8 mouse cellular contexts compared by ENCODE assay signal in genomic region chr6:83166243-83166630, GRCm38 (mm10). TPM values are rescaled to one million over a fixed set of nuclear protein-coding genes. Genes with fewer than 3 reads are reported as not detected.
DNase-seq lines count a peak whose midpoint lies in the region; ATAC-seq lines count a peak whose summit lies in the region.

No protein-coding gene starts in this region.

- peak overlapping the region; percentile 99 for H3K27ac ChIP-seq in heart, embryonic 10.5 days
- H3K27ac ChIP-seq in embryonic facial prominence, embryonic 13.5 days: peak overlapping the region; percentile 82
- peak overlapping the region; percentile 80; the same call in 1 of the 2 replicates for H3K27ac ChIP-seq in limb, embryonic 13.5 days

- H3K4me2 ChIP-seq in embryonic facial prominence, embryonic 13.5 days: peak overlapping the region; percentile 78
- H3K4me2 ChIP-seq in limb, embryonic 13.5 days (replicated peaks): peak overlapping the region; percentile 84

- H3K36me3 ChIP-seq in heart, embryonic 10.5 days: no peaks in the 10 kb centered on the region
- H3K36me3 ChIP-seq in embryonic facial prominence, embryonic 13.5 days: no peaks in the 10 kb centered on the region
- H3K36me3 ChIP-seq in limb, embryonic 13.5 days: no peaks in the 10 kb centered on the region

- H3K4me3 ChIP-seq in heart, embryonic 10.5 days: peak overlapping the region; percentile 95
- peak overlapping the region; percentile 84 for H3K4me3 ChIP-seq in embryonic facial prominence, embryonic 13.5 days
- H3K4me3 ChIP-seq in limb, embryonic 13.5 days: peak overlapping the region; percentile 78

- 1% methylated on average over 12 of the region's 12 CpGs for WGBS in heart, embryonic 10.5 days
- under 1% methylated on average over 12 of the region's 12 CpGs for WGBS in embryonic facial prominence, embryonic 13.5 days
- under 1% methylated on average over 12 of the region's 12 CpGs for WGBS in limb, embryonic 13.5 days

- no peak for DNase-seq in heart, embryonic 10.5 days (ENCODE audit: low spot score)
- no peak for DNase-seq in heart, adult 8-10 months (ENCODE audit: low spot score)
- peak; percentile 56 for DNase-seq in CD4-positive helper T cell, adult 2 months (ENCODE audit: low read depth, low spot score)
- no peak for DNase-seq in adrenal gland, postnatal 4 days (ENCODE audit: low spot score in 2 of 2)

- peak overlapping the region; percentile 91 for H3K9ac ChIP-seq in embryonic facial prominence, embryonic 13.5 days
- peak overlapping the region; percentile 87 for H3K9ac ChIP-seq in limb, embryonic 13.5 days

- peaks cover 34% of the 10 kb centered on the region for H3K4me1 ChIP-seq in heart, embryonic 10.5 days
- H3K4me1 ChIP-seq in embryonic facial prominence, embryonic 13.5 days: peaks cover 31% of the 10 kb centered on the region
- peaks cover 50% of the 10 kb centered on the region for H3K4me1 ChIP-seq in limb, embryonic 13.5 days

- ATAC-seq in embryonic facial prominence, embryonic 13.5 days (ENCODE audit: insufficient number of reproducible peaks, insufficient read depth, low FRiP score, low TSS enrichment, low read depth): no peak
- ATAC-seq in limb, embryonic 13.5 days (ENCODE audit: low FRiP score, low read depth): peak; percentile 34
- ATAC-seq in neutrophil, adult 5-6 weeks (ENCODE audit: extremely low read depth, insufficient number of reproducible peaks, low FRiP score, poor library complexity, severe bottlenecking): 0 out of 2 replicates have a peak, but pooled peaks have one; percentile 17
- ATAC-seq in activated CD4-positive, CD25-positive, alpha-beta regulatory T cell, adult 4 months: no peak

- H3K27me3 ChIP-seq in heart, embryonic 10.5 days (ENCODE audit: insufficient read depth, poor library complexity, severe bottlenecking): peaks cover 17% of the 10 kb centered on the region
- peaks cover 18% of the 10 kb centered on the region for H3K27me3 ChIP-seq in embryonic facial prominence, embryonic 13.5 days
- peaks cover 17% of the 10 kb centered on the region for H3K27me3 ChIP-seq in limb, embryonic 13.5 days

- no peaks in the 10 kb centered on the region for H3K9me3 ChIP-seq in heart, embryonic 10.5 days
- H3K9me3 ChIP-seq in embryonic facial prominence, embryonic 13.5 days: no peaks in the 10 kb centered on the region
- H3K9me3 ChIP-seq in limb, embryonic 13.5 days: no peaks in the 10 kb centered on the region

RNA-seq across cellular contexts. Expression of gene Dctn1, which starts 0.5 kb away (rescaled TPM):
- polyA plus RNA-seq in heart, embryonic 10.5 days (2016; fragmentation: Nextera tagmentation; extraction: Ambion mirVana): 83.2 and 93.0 TPM in 2 replicates
- total RNA-seq in heart, adult 8-10 months (2022): 100 to 1,000 TPM; 120 to 137 (median 134) TPM
- polyA plus RNA-seq in embryonic facial prominence, embryonic 13.5 days (2015; fragmentation: Nextera tagmentation; extraction: Ambion mirVana): 87.7 and 90.0 TPM in 2 replicates
- 88.9 and 90.3 TPM in 2 replicates for polyA plus RNA-seq in limb, embryonic 13.5 days (2015; fragmentation: Nextera tagmentation; extraction: Ambion mirVana)
- 80.4 and 83.4 TPM in 2 replicates for total RNA-seq in neutrophil, adult 5-6 weeks (2017)
- 100 to 1,000 TPM; 156 to 176 TPM for total RNA-seq in adrenal gland, postnatal 4 days (2021)
- polyA plus RNA-seq in activated CD4-positive, CD25-positive, alpha-beta regulatory T cell, adult 4 months (2017; shearing (Covaris generic)): 10 to 100 TPM; 12.7 to 24.6 TPM

RNA-seq across cellular contexts. Expression of gene 1700003E16Rik, which starts 10.0 kb away (rescaled TPM):
- 0.23 and 0.50 TPM in 2 replicates for polyA plus RNA-seq in heart, embryonic 10.5 days (2016; fragmentation: Nextera tagmentation; extraction: Ambion mirVana)
- under 1 TPM; 0.16 to 0.41 (median 0.18) TPM for total RNA-seq in heart, adult 8-10 months (2022)
- 2.0 and 2.8 TPM in 2 replicates for polyA plus RNA-seq in embryonic facial prominence, embryonic 13.5 days (2015; fragmentation: Nextera tagmentation; extraction: Ambion mirVana)
- polyA plus RNA-seq in limb, embryonic 13.5 days (2015; fragmentation: Nextera tagmentation; extraction: Ambion mirVana): 3.7 and 3.8 TPM in 2 replicates
- total RNA-seq in neutrophil, adult 5-6 weeks (2017): not detected in 2 replicates
- under 1 TPM; 0.40 to 0.53 TPM for total RNA-seq in adrenal gland, postnatal 4 days (2021)
- polyA plus RNA-seq in activated CD4-positive, CD25-positive, alpha-beta regulatory T cell, adult 4 months (2017; shearing (Covaris generic)): not detected

RNA-seq across cellular contexts. Expression of gene Wdr54, which starts 10.0 kb away (rescaled TPM):
- 6.9 and 7.3 TPM in 2 replicates for polyA plus RNA-seq in heart, embryonic 10.5 days (2016; fragmentation: Nextera tagmentation; extraction: Ambion mirVana)
- total RNA-seq in heart, adult 8-10 months (2022): 1 to 10 TPM; 2.1 to 2.6 (median 2.4) TPM
- polyA plus RNA-seq in embryonic facial prominence, embryonic 13.5 days (2015; fragmentation: Nextera tagmentation; extraction: Ambion mirVana): 7.1 and 7.9 TPM in 2 replicates
- 6.9 and 7.4 TPM in 2 replicates for polyA plus RNA-seq in limb, embryonic 13.5 days (2015; fragmentation: Nextera tagmentation; extraction: Ambion mirVana)
- total RNA-seq in neutrophil, adult 5-6 weeks (2017): 0.49 TPM in 1 of 2 replicates, not detected in the other
- 1 to 10 TPM; 3.5 to 3.6 TPM for total RNA-seq in adrenal gland, postnatal 4 days (2021)
- under 1 TPM in 1 of 2 experiments, not detected in 1; 0.73 TPM for polyA plus RNA-seq in activated CD4-positive, CD25-positive, alpha-beta regulatory T cell, adult 4 months (2017; shearing (Covaris generic))

RNA-seq across cellular contexts. Expression of gene Rtkn, which starts 31.0 kb away (rescaled TPM):
- polyA plus RNA-seq in heart, embryonic 10.5 days (2016; fragmentation: Nextera tagmentation; extraction: Ambion mirVana): 18.4 and 24.4 TPM in 2 replicates
- 1 to 10 TPM; 4.8 to 5.4 (median 5.3) TPM for total RNA-seq in heart, adult 8-10 months (2022)
- 46.7 and 51.8 TPM in 2 replicates for polyA plus RNA-seq in embryonic facial prominence, embryonic 13.5 days (2015; fragmentation: Nextera tagmentation; extraction: Ambion mirVana)
- 64.7 and 74.1 TPM in 2 replicates for polyA plus RNA-seq in limb, embryonic 13.5 days (2015; fragmentation: Nextera tagmentation; extraction: Ambion mirVana)
- not detected in 2 replicates for total RNA-seq in neutrophil, adult 5-6 weeks (2017)
- total RNA-seq in adrenal gland, postnatal 4 days (2021): 10 to 100 TPM; 36.8 to 40.3 TPM
- polyA plus RNA-seq in activated CD4-positive, CD25-positive, alpha-beta regulatory T cell, adult 4 months (2017; shearing (Covaris generic)): not detected

RNA-seq across cellular contexts. Expression of gene Ino80b, which starts 41.0 kb away (rescaled TPM):
- 11.4 and 16.1 TPM in 2 replicates for polyA plus RNA-seq in heart, embryonic 10.5 days (2016; fragmentation: Nextera tagmentation; extraction: Ambion mirVana)
- total RNA-seq in heart, adult 8-10 months (2022): 10 to 100 TPM; 11.3 to 19.5 (median 15.3) TPM
- polyA plus RNA-seq in embryonic facial prominence, embryonic 13.5 days (2015; fragmentation: Nextera tagmentation; extraction: Ambion mirVana): 13.2 and 13.9 TPM in 2 replicates
- 12.4 and 12.8 TPM in 2 replicates for polyA plus RNA-seq in limb, embryonic 13.5 days (2015; fragmentation: Nextera tagmentation; extraction: Ambion mirVana)
- 52.8 and 57.5 TPM in 2 replicates for total RNA-seq in neutrophil, adult 5-6 weeks (2017)
- total RNA-seq in adrenal gland, postnatal 4 days (2021): 10 to 100 TPM; 29.0 to 31.7 TPM
- 1 to 10 TPM; 1.3 to 2.4 TPM for polyA plus RNA-seq in activated CD4-positive, CD25-positive, alpha-beta regulatory T cell, adult 4 months (2017; shearing (Covaris generic))

Comparison
In these comparisons a context has a peak if more than half of its experiments do, and no peak if none do; other contexts are left out.
1. ATAC-seq: peak in limb, embryonic 13.5 days (single experiment) and neutrophil, adult 5-6 weeks (single experiment); none in embryonic facial prominence, embryonic 13.5 days (single experiment) and activated CD4-positive, CD25-positive, alpha-beta regulatory T cell, adult 4 months (single experiment).
2. Peak in every context shown above with its lines, with median percentiles within 50 percentile points of each other: H3K27ac ChIP-seq and H3K4me3 ChIP-seq.